Mouse (Mus musculus): ENCODE measurements around the gene Gm12830.

GRCm38 (mm10) chr4:114858426-114858825 is 36.9 kb downstream of the Gm12830 start:
- no peak for TF ChIP-seq TAL1 (IDR thresholded peaks at IDR 0.05; ENCODE audit: low read length)
- TF ChIP-seq GATA1 (IDR thresholded peaks at IDR 0.05; ENCODE audit: low read length), result no peak
